Mouse (Mus musculus): ENCODE results near the gene Dapp1.

DNA sequence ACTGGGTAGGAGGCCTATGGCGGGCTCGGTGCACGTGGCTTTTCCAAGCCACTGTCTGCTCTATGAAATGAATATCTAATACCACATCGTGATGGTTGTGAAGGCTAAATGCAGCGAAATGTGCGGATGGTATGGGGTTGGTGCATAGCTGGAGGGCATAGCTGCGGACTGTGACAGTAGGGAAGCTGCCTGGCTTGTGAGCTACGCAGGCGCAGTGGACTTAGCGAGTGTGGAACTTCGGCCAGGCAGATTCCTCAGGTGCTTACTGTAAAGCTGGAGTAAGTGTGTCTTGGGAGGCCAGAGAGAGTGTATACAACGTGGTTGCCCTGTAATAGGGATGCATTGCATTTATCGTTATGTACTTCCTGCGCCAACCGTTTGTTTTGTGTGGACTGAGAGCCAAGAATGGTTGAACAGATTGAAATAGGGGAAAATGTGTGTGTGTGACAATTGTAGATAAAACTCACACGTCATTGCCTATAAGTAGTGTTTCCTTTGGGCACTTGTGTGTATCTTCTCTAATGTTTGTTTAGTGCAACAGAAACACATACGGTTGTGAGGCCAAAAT, 5.4 kb downstream of the Dapp1 start:
- TF ChIP-seq CTCF (conservative IDR thresholded peaks at IDR 0.05 in 1 of 2, IDR thresholded peaks at IDR 0.05 in 1 of 2; ENCODE audit: low read depth in 2 of 2, low read length in 2 of 2), result no peak
- TF ChIP-seq ZC3H11A (IDR thresholded peaks at IDR 0.05; ENCODE audit: low read depth, low read length), result no peak
- TF ChIP-seq SIN3A (IDR thresholded peaks at IDR 0.05; ENCODE audit: low read length), result no peak
- no peak for TF ChIP-seq MEF2A (IDR thresholded peaks at IDR 0.05; ENCODE audit: borderline replicate concordance, low read depth, low read length)
- TF ChIP-seq MXI1 (IDR thresholded peaks at IDR 0.05; ENCODE audit: low read depth, low read length), result no peak
- no peak for TF ChIP-seq ZNF384 (IDR thresholded peaks at IDR 0.05; ENCODE audit: low read depth, low read length)
- TF ChIP-seq POLR2A (IDR thresholded peaks at IDR 0.05; ENCODE audit: low read depth, low read length), result no peak
- TF ChIP-seq ETS1 (conservative IDR thresholded peaks at IDR 0.05; ENCODE audit: low read depth, low read length), result no peak
- TF ChIP-seq POLR2AphosphoS2 (IDR thresholded peaks at IDR 0.05; ENCODE audit: low read depth, low read length), result 0 out of 2 replicates have a peak, but pooled peaks have one; percentile 36
- no peak for TF ChIP-seq HCFC1 (IDR thresholded peaks at IDR 0.05; ENCODE audit: low read depth, low read length)
- no peak for TF ChIP-seq MAFK (IDR thresholded peaks at IDR 0.05; ENCODE audit: insufficient replicate concordance, low read length)
- no peak for TF ChIP-seq EP300 (IDR thresholded peaks at IDR 0.05; ENCODE audit: low read length)
- TF ChIP-seq PAX5 (IDR thresholded peaks at IDR 0.05; ENCODE audit: low read length), result no peak
- no peak for TF ChIP-seq UBTF (IDR thresholded peaks at IDR 0.05; ENCODE audit: low read depth, low read length)

Data from CH12.LX (cell line).